ENCODE assay signal across 8 mouse cellular contexts in the genomic region with DNA sequence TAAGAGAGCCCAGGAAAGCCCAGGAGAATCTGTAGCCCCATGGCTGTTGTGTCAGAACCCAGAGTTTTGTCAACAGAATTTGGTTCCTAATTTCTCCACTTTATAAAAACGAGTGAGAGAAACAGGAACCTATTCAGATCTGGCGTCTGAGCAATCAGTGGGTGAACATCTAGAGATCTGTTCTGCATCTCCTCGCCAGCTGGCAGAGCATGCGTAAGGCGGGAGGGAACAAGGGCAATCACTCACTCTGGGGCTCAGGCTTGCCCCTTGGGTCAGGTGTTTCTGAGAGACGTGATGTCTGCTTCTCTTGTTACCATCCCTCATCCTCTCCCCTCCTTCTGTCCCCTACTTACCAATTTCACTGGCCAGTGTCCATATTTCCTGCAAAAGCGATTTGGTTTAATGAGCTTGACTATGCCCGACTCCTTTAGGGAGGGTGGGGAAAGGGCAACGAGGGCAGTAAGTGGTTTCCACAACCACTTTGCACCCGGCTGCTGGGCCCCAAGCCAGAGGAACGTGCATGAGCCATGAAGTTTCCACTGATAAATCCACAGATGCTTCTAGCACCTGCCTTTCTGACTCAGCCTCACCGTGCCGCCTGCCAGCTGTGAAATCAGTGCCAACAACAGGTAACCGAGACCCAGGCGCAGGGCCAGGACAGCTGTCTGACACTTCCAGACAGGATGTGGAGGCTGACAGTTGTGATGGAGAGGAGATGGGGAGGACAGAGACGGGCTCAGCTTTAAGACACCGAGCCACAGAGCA. TPM values are rescaled to one million over a fixed set of nuclear protein-coding genes. Genes with fewer than 3 reads are reported as not detected.
DNase-seq lines count a peak whose midpoint lies in the region; ATAC-seq and TF ChIP-seq lines count a peak whose summit lies in the region.

No protein-coding gene starts in this region.

- no peak for ATAC-seq in hindbrain, embryonic 16.5 days

- H3K4me3 ChIP-seq in left cerebral cortex, adult 2 months: no peak overlapping the region
- no peak overlapping the region for H3K4me3 ChIP-seq in hindbrain, embryonic 16.5 days (ENCODE audit: low read length)

- peaks cover 11% of the 10 kb centered on the region for H3K4me1 ChIP-seq in hindbrain, embryonic 16.5 days (ENCODE audit: control insufficient read depth, insufficient read depth, low read depth, low read length)

- H3K9ac ChIP-seq in hindbrain, embryonic 16.5 days (ENCODE audit: low read depth, low read length): no peak overlapping the region

- WGBS in hindbrain, embryonic 16.5 days: 60% methylated on average over 17 of the region's 17 CpGs

- H3K27ac ChIP-seq in left cerebral cortex, adult 2 months: 0 out of 2 replicates have a peak overlapping the region, but pooled peaks have one; percentile 24
- H3K27ac ChIP-seq in hindbrain, embryonic 16.5 days (ENCODE audit: low read depth, low read length): no peak overlapping the region

- intact Hi-C loops in left cerebral cortex, adult 2 months (cut with DNase I): no loop called here

- no peak overlapping the region for H3K4me2 ChIP-seq in hindbrain, embryonic 16.5 days (ENCODE audit: low read length)

- no peak for TF ChIP-seq CTCF in left cerebral cortex, adult 2 months (IDR thresholded peaks at IDR 0.05)

- peak in 1 of 2 experiments; percentile 47 for DNase-seq in left cerebral cortex, adult 2 months (ENCODE audit: extremely low spot score in 1 of 2, low spot score in 2 of 2)
- no peak for DNase-seq in left cerebral cortex, adult 11 months (ENCODE audit: low spot score)
- peak; percentile 40 for DNase-seq in fibroblast of lung, adult 2 months (ENCODE audit: low read depth)
- peak; percentile 47 for DNase-seq in kidney, postnatal 14 days
- DNase-seq in lung, postnatal 4 days: peak; percentile 34 to 68
- DNase-seq in spleen, adult 12 weeks (ENCODE audit: low spot score): no peak
- no peak for DNase-seq in urinary bladder, postnatal 36 days (ENCODE audit: low spot score in 2 of 2)

- no peaks in the 10 kb centered on the region; the same call in 1 of the 2 replicates for H3K27me3 ChIP-seq in hindbrain, embryonic 16.5 days (replicated peaks; ENCODE audit: control insufficient read depth, insufficient read depth, low read length)

- H3K9me3 ChIP-seq in hindbrain, embryonic 16.5 days (ENCODE audit: control insufficient read depth, low read length): no peaks in the 10 kb centered on the region

- H3K36me3 ChIP-seq in hindbrain, embryonic 16.5 days (ENCODE audit: control insufficient read depth, insufficient read depth, low read length): no peaks in the 10 kb centered on the region; the same call in 1 of the 2 replicates

RNA-seq across cellular contexts. Expression of a gene that starts 5.5 kb away (rescaled TPM):
- 10 to 100 TPM; 50.3 to 55.3 TPM for total RNA-seq in left cerebral cortex, adult 2 months (2021)
- 48.4 and 53.5 TPM in 2 replicates for polyA plus RNA-seq in hindbrain, embryonic 16.5 days (2015; fragmentation: Nextera tagmentation; extraction: Ambion mirVana)

RNA-seq across cellular contexts. Expression of a gene that starts 26.2 kb away (rescaled TPM):
- 1 to 10 TPM; 8.9 to 9.6 TPM for total RNA-seq in left cerebral cortex, adult 2 months (2021)
- polyA plus RNA-seq in hindbrain, embryonic 16.5 days (2015; fragmentation: Nextera tagmentation; extraction: Ambion mirVana): 1.6 and 2.3 TPM in 2 replicates

RNA-seq across cellular contexts. Expression of a gene that starts 49.2 kb away (rescaled TPM):
- total RNA-seq in left cerebral cortex, adult 2 months (2021): under 1 TPM; 0.44 to 0.45 TPM
- 0.15 and 0.24 TPM in 2 replicates for polyA plus RNA-seq in hindbrain, embryonic 16.5 days (2015; fragmentation: Nextera tagmentation; extraction: Ambion mirVana)

Comparison
In these comparisons a context has a peak if more than half of its experiments do, and no peak if none do; other contexts are left out.
1. DNase-seq: peak in fibroblast of lung, adult 2 months (single experiment), kidney, postnatal 14 days (single experiment) and lung, postnatal 4 days (2 of 2); none in left cerebral cortex, adult 11 months (single experiment), spleen, adult 12 weeks (single experiment) and urinary bladder, postnatal 36 days (0 of 2).